Mouse (Mus musculus): Measurements from ENCODE around the gene Lmbr1. TPM values are rescaled to one million over a fixed set of nuclear protein-coding genes. Genes with fewer than 3 reads are reported as not detected.

The Lmbr1 gene
- polyA plus RNA-seq (2015; fragmentation: Illumina TruSeq; extraction: RNeasy Lipid Tissue Mini Kit (QIAGEN cat#74804); ENCODE audit: insufficient read depth, low replicate concordance) = 4.1 TPM

GRCm38 (mm10) chr5:29378298-29379036, at the start of gene Lmbr1:
TSS of gene Lmbr1 (minus strand) at chr5:29378390.

GRCm38 (mm10) chr5:29195570-29196263, 182.5 kb downstream of the Lmbr1 start, which contains the start of gene Rnf32:
TSS of gene Rnf32 (plus strand) at chr5:29195992.

Other genes with a start within 250 kb of the Lmbr1 start
- gene Rnf32, start 182.4 kb downstream of the Lmbr1 start, polyA plus RNA-seq (2015; fragmentation: Illumina TruSeq; extraction: RNeasy Lipid Tissue Mini Kit (QIAGEN cat#74804); ENCODE audit: insufficient read depth, low replicate concordance) = 2.6 TPM
- 42.2 TPM for gene Nom1, start 56.3 kb upstream of the Lmbr1 start, polyA plus RNA-seq (2015; fragmentation: Illumina TruSeq; extraction: RNeasy Lipid Tissue Mini Kit (QIAGEN cat#74804); ENCODE audit: insufficient read depth, low replicate concordance)
- gene Mnx1, start 100.1 kb upstream of the Lmbr1 start, polyA plus RNA-seq (2015; fragmentation: Illumina TruSeq; extraction: RNeasy Lipid Tissue Mini Kit (QIAGEN cat#74804); ENCODE audit: insufficient read depth, low replicate concordance) = not detected
- gene Ube3c, start 190.9 kb upstream of the Lmbr1 start, polyA plus RNA-seq (2015; fragmentation: Illumina TruSeq; extraction: RNeasy Lipid Tissue Mini Kit (QIAGEN cat#74804); ENCODE audit: insufficient read depth, low replicate concordance) = 25.8 TPM